Mouse (Mus musculus) bone marrow, adult 2 months (tissue): ENCODE results near the gene Tpr.

ENCODE experiments used
- CTCF ChIP-seq: fragments of 200-500 bp; IDR thresholded peaks from 2 replicates; pipeline ENCODE4 v1.5.1; 2011; ENCODE audit warnings: low read length, control low read depth; ENCODE audit not compliant: control insufficient read depth, insufficient read depth
- POLR2A ChIP-seq: fragments of 200-500 bp; IDR thresholded peaks from 2 replicates; pipeline ENCODE4 v1.6.1; 2011; ENCODE audit warnings: low read depth, mild to moderate bottlenecking, control low read depth, low read length, borderline replicate concordance; ENCODE audit not compliant: control insufficient read depth

DNA sequence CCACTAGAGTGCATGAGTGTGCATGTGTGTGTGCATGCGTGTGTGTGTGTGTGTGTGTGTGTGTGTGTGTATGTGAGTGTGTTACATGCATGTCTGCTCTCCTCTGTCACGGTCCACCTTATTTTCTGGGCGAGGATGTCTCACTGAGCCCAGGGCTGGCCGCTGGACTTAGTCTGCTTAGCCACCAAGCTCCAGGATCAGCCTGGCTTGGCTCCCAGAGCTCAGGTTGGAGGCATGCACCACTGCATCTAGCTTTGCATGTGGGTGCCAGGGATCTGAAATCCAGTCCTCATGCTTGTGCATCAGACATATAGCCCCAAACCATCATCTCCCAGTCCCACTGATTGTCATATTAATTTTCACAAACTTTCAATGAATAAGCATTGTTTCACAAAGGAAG, 71.1 kb downstream of the Tpr start:
- no peak for TF ChIP-seq CTCF
- no peak for TF ChIP-seq POLR2A
